Mouse (Mus musculus): ENCODE measurements around the gene Dip2b. TPM values are rescaled to one million over a fixed set of nuclear protein-coding genes. Genes with fewer than 3 reads are reported as not detected.
"Not testable (repeated sequence)": the region's sequence is repeated elsewhere in the genome, so short reads cannot be mapped to it uniquely, and the experiment has no call there.

Dip2b gene
- polyA plus RNA-seq, 1 experiment from 2014 or later: 22.8 TPM

DNA sequence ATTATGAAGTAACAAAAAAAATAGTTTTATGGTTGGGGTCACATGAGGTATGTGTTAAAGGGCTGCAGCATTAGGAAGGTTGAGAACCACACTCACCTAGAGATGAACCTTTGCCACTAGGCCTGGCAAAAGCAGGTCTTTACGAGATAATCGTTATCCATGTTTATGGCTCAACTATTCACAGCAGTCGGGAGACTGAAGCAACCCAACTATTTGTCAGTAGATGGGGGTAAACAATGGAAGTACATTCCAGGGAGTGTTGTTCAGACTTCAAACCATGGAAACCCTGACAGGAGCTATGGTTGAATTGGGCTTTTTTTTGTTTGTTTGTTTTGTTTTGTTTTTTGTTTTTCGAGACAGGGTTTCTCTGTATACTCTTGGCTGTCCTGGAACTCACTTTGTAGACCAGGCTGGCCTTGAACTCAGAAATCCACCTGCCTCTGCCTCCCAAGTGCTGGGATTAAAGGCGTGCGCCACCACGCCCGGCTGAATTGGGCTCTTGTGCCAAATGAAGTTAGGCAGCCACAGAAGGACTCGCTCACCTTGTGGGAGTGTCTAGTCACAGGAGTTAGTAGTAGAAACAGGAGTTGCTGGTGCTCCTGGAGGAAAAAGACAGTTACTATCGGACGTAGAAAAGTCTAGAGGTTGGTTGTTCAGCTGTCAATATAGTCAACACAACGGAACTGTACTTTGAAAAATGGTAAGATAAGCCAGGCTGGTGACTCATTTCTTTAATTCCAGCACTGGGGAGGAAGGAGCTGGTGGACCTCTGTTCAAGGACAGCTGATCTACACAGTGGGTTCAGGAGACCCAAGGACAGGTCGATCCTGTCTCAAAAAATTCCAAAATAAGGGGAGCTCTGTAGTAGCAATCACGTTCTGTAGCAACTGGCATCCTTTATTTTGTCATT lies 193.4 kb downstream of the Dip2b start:
- Histone ChIP-seq H3K36me3 (ENCODE audit: inconsistent target) (peaks cover 22% of the 10 kb centered on the region; the same call in 1 of the 2 replicates), H3K79me2 (ENCODE audit: inconsistent target) (peaks cover 85% of the 10 kb centered on the region), H3K4me3 (ENCODE audit: inconsistent target) (no peak overlapping the region), H3K27ac (no peak overlapping the region)
- WGBS (ENCODE audit: missing documents): 93% methylated on average over 14 of the region's 14 CpGs

DNA sequence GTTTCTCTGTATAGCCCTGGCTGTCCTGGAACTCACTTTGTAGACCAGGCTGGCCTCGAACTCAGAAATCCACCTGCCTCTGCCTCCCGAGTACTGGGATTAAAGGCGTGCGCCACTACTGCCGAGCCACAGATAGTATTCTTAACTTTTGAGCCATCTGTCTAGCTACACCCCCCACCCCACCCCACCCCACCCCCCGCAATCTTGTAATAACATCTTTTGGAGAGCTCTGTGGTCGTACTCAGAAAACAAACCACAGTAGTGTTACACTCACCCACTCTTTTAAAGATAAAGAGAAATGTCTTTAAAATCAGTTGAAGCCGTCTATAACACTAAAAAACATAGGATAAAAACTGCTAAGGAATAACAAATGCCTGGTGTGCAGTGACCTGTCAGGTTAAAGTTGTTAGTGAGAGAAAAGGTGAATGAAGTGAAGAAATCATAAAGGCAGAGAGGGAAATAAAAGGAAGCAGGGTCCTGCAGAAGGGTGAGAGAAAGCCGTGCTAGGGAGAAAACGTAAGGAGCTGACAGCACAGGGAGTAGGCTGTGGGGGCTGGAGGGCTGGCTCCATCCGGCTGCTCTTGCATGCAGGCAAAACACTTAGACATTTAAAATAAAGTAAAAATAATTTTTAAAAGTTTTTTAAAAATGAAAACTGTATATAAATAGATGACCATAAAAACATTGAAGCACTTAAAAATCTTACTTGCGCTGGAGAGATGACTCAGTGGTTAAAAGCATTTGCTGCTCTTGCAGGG lies 196.9 kb downstream of the Dip2b start:
- Histone ChIP-seq H3K27ac (no peak overlapping the region), H3K36me3 (ENCODE audit: inconsistent target) (peaks cover 42% of the 10 kb centered on the region; the same call in 1 of the 2 replicates), H3K79me2 (ENCODE audit: inconsistent target) (peaks cover 100% of the 10 kb centered on the region), H3K4me3 (ENCODE audit: inconsistent target) (no peak overlapping the region)
- WGBS (ENCODE audit: missing documents): 90% methylated on average over 11 of the region's 12 CpGs

DNA sequence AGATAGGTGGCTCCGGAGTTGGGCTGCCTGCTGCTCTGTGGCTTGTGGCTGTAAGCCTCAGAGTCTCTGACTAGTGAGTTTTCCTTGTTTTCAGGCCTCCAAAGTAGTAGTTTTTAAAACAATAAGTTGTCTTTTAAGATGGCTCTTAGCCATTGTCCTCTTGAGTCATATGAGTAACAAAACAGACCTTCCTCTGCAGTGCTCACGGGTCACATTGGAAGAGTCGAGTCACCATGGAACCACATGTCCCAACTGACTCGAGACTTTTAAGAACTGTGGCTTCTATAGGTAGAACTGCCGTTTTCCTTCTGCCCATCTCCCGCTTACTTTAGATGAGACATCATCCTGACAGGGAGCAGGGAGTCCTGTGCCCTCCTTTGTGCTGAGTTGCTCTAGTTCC lies 198.5 kb downstream of the Dip2b start:
- peaks cover 55% of the 10 kb centered on the region for H3K36me3 ChIP-seq (ENCODE audit: inconsistent target)

DNA sequence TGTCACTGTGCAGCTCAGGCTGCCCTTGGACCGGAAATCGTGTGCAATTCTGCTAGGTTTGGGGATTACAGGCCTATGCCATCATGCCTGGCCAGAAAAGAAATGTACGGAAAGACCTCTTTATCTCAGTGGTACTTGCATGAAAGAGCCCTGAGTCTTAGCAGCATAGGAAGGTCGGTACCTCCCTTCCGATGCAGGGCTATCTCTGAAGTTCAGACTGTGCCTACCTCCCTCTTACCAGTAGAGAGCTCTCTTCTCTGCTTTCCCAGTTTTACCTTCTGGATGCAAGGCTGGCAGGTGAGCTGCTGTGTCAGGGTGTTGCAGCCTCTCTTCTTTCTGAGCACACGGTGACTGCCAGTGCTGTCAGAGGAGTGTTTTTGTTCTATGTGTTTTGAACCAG lies 203.3 kb downstream of the Dip2b start:
- H3K4me3 ChIP-seq (ENCODE audit: inconsistent target): no peak overlapping the region
- WGBS (ENCODE audit: missing documents): 90% methylated on average over 5 of the region's 6 CpGs
- H3K36me3 ChIP-seq (ENCODE audit: inconsistent target): peaks cover 72% of the 10 kb centered on the region
- no peak overlapping the region for H3K27ac ChIP-seq
- peaks cover 100% of the 10 kb centered on the region for H3K79me2 ChIP-seq (ENCODE audit: inconsistent target)

More for the DNA sequence above, 198.5 kb downstream of the Dip2b start:
- peaks cover 100% of the 10 kb centered on the region for H3K79me2 ChIP-seq (ENCODE audit: inconsistent target)
- WGBS (ENCODE audit: missing documents): 41% methylated on average over 6 of the region's 6 CpGs
- peak overlapping the region; percentile 67 for H3K27ac ChIP-seq
- no peak overlapping the region for H3K4me3 ChIP-seq (ENCODE audit: inconsistent target)

DNA sequence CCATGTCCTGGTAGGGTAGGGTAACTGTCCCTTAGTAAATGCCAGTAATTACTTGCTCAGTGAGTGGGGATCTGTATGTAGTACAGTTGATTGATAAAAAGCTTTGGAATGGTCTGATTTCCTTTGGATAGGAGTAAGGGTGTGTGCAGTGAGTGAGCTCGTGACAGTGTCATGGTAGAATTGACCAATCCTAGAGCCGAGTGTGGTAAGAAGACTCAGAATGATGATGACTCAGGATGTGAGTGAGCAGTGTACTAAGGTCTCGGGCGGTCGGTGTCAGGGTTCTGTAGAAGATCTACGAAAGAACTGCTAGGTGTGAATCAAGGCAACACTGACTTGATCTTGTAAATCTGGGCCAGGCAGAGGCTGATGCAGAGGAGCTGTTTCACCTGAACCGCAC lies 207.5 kb downstream of the Dip2b start:
- no peak overlapping the region for H3K4me3 ChIP-seq (ENCODE audit: inconsistent target)
- H3K36me3 ChIP-seq (ENCODE audit: inconsistent target): peaks cover 64% of the 10 kb centered on the region
- 82% methylated on average over 7 of the region's 7 CpGs for WGBS (ENCODE audit: missing documents)
- no peak overlapping the region for H3K27ac ChIP-seq
- peaks cover 100% of the 10 kb centered on the region for H3K79me2 ChIP-seq (ENCODE audit: inconsistent target)

DNA sequence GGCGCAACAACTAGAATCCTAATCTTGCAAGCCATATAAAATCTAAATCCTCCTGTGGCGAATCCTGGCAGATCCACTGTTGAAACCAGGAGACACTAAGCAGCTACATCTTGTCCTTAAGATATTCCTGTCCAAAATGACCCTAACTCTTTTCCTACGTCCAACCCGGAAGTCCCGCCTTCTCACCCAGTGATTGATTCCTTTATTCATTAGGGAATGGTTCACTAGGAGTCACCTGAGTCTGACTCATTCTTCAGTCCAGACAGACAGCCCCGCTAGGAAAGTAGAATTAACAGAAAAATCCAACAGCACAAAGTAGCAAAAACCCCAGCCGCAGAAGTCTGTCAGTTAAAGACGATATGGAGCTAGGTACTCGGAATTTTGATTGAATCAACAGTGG lies 208.8 kb downstream of the Dip2b start:
- H3K27ac ChIP-seq: no peak overlapping the region
- peaks cover 90% of the 10 kb centered on the region for H3K79me2 ChIP-seq (ENCODE audit: inconsistent target)
- peaks cover 51% of the 10 kb centered on the region; the same call in 1 of the 2 replicates for H3K36me3 ChIP-seq (ENCODE audit: inconsistent target)
- H3K4me3 ChIP-seq (ENCODE audit: inconsistent target): no peak overlapping the region
- 95% methylated on average over 9 of the region's 9 CpGs for WGBS (ENCODE audit: missing documents)

DNA sequence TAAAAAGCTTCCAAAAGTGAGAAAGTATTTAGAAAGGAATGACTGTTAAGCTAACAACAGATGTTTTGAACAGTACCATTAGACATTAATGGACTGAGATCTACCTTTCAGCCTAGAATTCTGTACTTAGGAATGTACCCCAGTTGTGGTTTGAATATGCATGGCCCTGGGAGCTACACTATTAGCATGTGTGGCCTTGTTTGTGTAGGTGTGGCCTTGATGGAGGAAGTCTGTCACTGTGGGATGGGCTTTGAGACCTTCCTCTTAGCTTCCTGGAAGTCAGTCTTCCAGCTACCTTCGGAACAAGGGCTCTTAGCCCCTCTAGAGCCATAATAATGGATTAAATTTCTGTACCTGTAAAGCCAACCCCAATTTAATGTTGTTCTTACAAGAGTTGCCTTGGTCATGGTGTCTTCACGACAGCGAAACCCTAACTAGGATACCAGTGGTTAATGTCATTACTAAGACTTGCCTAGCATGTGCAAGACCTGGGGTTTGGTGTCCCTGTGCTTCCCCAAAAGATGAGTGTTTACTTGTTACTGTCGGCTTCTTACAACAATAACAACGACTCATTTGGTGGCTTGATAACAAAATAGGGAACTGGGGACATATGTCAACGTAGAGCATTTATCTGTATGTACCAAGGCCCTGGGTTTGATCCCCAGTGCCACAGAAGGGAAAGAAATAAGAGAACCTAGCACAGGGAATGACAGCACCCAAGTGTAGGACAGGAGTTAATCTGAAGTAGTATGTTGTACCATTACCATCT lies 210.4 kb downstream of the Dip2b start:
- Histone ChIP-seq H3K36me3 (ENCODE audit: inconsistent target) (peaks cover 50% of the 10 kb centered on the region; the same call in 1 of the 2 replicates), H3K27ac (peak overlapping the region; percentile 84), H3K79me2 (ENCODE audit: inconsistent target) (peaks cover 77% of the 10 kb centered on the region), H3K4me3 (ENCODE audit: inconsistent target) (no peak overlapping the region)
- WGBS (ENCODE audit: missing documents): 74% methylated on average over 6 of the region's 6 CpGs

DNA sequence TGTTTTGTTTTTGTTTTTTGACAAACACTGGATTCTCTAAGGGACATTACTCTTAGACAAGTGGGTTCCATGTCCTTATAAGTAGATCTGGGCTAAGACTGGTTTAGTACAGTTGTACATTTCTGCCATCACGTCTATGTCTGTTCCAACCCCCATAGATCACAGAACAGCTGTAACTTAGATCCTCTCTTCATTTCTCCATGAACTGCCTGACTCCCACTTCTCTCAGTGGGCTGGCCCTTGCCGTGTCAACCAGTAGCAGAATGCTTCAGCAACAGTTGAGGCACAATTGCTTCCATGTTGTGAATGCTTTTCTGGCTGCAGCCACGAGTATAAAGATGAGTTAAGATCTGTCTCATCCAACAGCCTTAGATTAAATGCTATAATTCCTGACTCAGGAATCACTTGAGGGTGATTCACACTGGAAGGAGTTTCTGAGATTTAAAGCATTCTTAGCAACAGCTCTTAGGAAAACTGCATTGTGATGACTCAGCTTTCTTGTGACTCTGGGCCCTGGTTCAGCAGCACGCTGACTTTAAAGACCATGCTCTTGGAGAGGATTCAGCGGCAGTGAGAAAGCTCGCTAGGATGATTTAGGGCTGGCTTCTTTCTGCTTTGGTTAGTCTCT lies 212.8 kb downstream of the Dip2b start:
- Histone ChIP-seq H3K4me3 (ENCODE audit: inconsistent target) (no peak overlapping the region), H3K36me3 (ENCODE audit: inconsistent target) (peaks cover 53% of the 10 kb centered on the region), H3K27ac (peak overlapping the region; percentile 84), H3K79me2 (ENCODE audit: inconsistent target) (peaks cover 53% of the 10 kb centered on the region)
- WGBS (ENCODE audit: missing documents): 79% methylated on average over 6 of the region's 6 CpGs

DNA sequence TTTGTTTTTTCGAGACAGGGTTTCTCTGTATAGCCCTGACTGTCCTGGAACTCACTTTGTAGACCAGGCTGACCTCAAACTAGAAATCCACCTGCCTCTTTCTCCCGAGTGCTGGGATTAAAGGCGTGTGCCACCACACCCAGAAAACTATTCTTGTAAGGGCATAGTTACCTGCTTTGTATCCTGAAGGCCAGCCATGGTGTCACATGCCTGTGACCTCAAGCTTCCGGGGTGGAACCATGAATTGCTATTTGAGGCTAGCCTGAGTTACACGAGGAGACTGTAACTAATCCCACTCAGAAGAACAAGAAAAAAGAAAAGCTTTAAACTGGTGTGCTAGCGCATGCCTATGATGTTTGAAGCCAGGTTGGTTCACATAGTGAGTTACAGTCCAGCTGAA lies 217.9 kb downstream of the Dip2b start:
- H3K27ac ChIP-seq: no peak overlapping the region
- H3K36me3 ChIP-seq (ENCODE audit: inconsistent target): peaks cover 69% of the 10 kb centered on the region
- 86% methylated on average over 6 of the region's 6 CpGs for WGBS (ENCODE audit: missing documents)
- peaks cover 3% of the 10 kb centered on the region; the same call in 1 of the 2 replicates for H3K79me2 ChIP-seq (ENCODE audit: inconsistent target)
- no peak overlapping the region for H3K4me3 ChIP-seq (ENCODE audit: inconsistent target)

DNA sequence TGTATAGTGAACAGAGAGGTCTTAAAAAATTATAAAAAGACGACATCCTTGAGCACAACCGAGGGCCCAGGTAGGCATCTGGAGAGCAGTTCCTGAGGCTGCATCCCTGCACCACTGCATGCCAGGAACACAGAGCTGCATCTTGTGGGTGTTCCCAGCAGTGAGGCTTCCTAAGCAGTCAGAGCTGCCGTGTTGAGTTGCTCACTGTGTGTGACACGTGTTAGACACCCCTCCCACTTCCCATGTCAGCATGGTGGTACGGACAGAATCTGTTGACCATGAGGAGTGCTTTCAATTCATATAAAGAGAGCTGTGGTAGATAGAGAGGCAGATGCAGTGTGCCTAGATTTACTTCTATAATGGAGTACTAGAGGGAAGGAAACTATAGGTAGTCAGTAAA lies 218.8 kb downstream of the Dip2b start:
- Histone ChIP-seq H3K36me3 (ENCODE audit: inconsistent target) (peaks cover 68% of the 10 kb centered on the region), H3K27ac (no peak overlapping the region), H3K79me2 (ENCODE audit: inconsistent target) (peaks cover 3% of the 10 kb centered on the region; the same call in 1 of the 2 replicates), H3K4me3 (ENCODE audit: inconsistent target) (no peak overlapping the region)
- 94% methylated on average over 5 of the region's 5 CpGs for WGBS (ENCODE audit: missing documents)

DNA sequence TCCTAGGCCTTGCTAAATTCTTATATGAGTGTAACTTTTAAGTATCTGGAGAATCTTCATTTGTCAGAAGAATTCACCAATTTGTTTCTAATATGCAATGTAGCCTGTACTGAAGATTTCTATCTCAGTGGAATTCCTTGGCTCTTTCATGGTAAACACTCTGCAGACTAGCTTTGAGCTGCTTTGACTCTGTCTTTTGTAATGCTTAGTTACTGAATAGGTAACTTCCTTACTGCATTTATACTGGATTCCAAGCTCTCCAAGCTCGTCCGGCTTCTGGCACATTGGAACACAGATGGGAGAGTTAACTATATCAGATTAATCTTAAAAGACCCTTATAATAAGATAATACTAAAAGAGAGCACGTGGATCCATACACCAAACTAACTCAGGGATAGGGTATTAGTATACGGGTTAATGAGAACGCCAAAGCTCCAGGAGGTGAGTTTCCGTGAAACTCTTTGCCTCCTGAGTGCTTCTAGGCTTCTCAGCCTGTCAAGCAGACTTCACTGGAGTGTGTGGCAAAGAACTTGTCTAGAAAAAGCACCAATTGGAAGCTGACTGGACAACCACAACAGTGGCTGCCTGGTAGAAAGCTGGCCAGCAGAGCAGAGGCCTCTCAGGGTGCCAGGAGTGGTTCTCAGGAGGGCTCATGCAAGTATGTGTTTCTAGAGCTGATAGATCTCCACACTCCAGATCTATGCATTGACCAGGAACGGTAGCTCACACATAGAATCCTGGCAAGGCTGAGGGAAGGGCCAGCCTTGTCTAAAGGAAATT lies 220.4 kb downstream of the Dip2b start:
- 96% methylated on average over 7 of the region's 7 CpGs for WGBS (ENCODE audit: missing documents)
- Histone ChIP-seq H3K4me3 (ENCODE audit: inconsistent target) (no peak overlapping the region), H3K27ac (no peak overlapping the region), H3K36me3 (ENCODE audit: inconsistent target) (peaks cover 55% of the 10 kb centered on the region), H3K79me2 (ENCODE audit: inconsistent target) (no peaks in the 10 kb centered on the region)

DNA sequence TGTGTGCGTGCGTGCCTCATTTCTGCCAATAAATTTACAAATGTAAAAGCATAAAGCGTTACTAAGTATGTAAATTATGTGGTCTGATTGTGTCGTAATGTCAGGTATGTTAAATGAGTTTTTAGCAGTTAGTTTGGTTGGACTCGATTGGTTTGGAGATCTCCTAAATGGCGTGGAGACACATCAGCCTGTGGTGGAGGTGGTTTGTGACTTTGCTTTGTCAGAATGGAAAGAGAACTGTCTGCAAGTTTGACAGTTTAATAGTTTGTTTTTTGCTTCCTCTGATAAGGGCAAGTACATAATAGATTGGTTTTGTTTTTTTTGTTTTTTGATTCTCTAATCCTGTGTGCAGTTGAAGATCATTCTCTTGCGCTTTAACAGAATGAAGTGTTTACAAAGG lies 221.9 kb downstream of the Dip2b start:
- H3K4me3 ChIP-seq (ENCODE audit: inconsistent target); H3K27ac ChIP-seq; H3K79me2 ChIP-seq (ENCODE audit: inconsistent target): not testable (repeated sequence)
- 67% methylated on average over 2 of the region's 7 CpGs for WGBS (ENCODE audit: missing documents)
- peaks cover 41% of the 10 kb centered on the region for H3K36me3 ChIP-seq (ENCODE audit: inconsistent target)

DNA sequence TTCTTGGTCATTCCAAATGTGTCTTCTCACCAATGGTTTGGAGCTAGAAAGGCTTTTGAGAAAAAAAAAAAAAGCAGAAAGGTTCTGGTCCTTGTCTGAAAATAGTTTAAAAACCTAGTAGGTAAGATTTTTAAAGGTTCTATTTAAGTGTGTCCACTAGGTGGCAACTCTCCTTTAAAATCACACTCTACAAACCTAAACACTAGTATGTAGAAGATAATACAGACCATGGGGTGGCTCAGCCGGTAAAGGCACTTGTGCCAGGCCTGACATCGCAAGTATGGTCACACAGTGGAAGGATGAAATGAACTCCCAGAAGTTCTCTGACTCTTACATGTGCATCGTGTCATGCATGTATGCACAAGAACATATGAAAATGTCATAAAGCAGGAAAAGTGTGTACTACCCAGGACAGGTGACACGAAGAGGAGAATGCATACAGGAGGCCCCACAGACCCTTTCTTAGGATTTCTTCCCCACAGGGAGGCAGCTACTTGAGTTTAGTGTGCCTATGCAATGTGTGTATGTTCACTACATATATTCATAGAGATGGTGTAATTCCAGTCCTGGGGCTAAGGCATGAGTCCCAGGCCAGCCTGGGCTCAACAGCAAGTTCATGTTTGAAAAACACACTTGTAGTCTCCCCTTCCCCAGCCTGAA lies 224.9 kb downstream of the Dip2b start:
- H3K4me3 ChIP-seq (ENCODE audit: inconsistent target): no peak overlapping the region
- H3K79me2 ChIP-seq (ENCODE audit: inconsistent target): no peaks in the 10 kb centered on the region
- H3K36me3 ChIP-seq (ENCODE audit: inconsistent target): peaks cover 17% of the 10 kb centered on the region
- no peak overlapping the region for H3K27ac ChIP-seq
- WGBS (ENCODE audit: missing documents): 52% methylated on average over 4 of the region's 4 CpGs

Data from macrophage (primary cell).